Mouse (Mus musculus) ovary, postnatal 36 days (tissue): ENCODE measurements around the gene Olfr1140.

Experiments
- DNase-seq: peaks from one replicate; pipeline ENCODE4 v3.0.0; 2022; ENCODE audit warnings: low spot score, mixed read lengths

Gene Olfr1140

DNA sequence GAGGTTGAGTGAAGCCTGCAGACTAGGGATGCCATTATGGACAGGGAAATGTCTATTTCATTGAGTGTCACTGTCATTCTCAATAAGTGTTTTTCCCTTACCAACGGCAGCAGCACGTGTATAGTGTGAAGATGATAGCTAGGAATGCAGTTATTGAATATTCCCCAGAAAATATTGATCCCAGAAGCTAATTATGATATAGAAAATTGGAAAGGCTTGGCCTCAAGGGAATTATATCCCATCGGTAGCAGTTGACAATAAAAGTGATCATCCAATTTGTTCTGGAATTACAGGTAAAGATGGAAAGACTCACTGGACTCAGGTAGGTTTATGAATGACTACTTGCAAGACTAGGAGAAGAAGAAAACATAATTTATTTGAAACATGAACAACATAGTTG, at the start of gene Olfr1140:
Olfr1140 (plus strand) TSS at position 301 of the 400 bp plus-strand sequence.
- no peak for DNase-seq

DNA sequence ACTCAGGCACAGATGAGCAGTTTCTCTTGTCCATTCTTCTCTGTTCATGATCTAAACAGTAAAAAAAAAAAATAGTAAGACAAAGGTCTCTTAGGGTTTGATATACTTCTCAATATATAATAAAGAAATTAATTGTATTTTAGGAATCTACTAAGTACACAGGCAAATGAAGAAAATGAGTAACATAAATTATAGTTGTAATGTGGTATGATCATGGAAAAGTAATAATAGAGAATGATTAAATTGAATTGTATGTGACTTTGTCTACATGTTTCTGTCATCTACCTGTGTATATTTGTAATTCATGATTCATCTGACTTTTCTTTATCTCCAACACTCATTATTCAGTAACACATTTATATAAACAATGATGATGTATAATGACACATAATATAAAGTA, 49.7 kb upstream of the Olfr1140 start, which contains the start of gene Olfr1136:
Olfr1136 (minus strand) TSS at position 101 of the 400 bp plus-strand sequence.
- DNase-seq: no peak

DNA sequence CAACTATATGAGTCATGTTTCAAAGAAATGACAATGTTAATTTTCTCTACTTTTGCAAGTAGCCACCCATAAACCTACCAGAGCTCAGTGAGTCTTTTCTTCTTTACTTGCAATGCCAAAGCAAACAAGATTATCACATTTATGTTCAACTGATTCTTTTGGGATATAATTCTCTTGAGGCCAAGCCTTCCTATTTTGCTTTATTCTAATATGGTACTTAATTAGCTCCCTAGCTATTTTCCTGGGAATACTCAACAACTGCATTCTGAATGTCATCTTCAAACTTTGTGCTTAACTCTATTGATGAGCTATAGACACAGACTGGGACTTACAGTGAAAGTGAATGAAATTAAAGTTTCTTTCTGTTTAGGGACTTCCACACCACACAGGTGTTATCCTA, 30.5 kb upstream of the Olfr1140 start, which contains the start of gene Olfr1137:
Olfr1137 (minus strand) TSS at position 101 of the 400 bp plus-strand sequence.
- DNase-seq: no peak

DNA sequence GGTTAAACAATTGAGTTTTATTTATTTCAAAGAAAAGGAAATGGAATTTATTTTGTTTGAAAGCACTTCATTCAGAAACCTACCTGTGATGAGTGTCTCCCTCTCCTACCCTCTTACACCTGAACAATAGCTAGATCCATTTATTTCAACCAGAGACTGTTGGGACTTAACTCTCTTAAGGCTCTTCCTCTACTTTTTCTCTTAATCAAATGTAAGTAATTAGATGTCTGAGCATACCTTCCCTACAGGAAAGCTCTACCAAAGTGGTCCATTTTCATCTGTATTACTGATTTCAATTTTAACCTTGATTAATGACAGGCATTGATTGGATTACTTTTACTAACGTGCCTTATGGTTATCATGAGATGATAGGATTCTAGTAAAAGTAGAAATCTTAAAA, 3.7 kb upstream of the Olfr1140 start, which contains the start of gene Olfr1138:
Olfr1138 (minus strand) TSS at position 101 of the 400 bp plus-strand sequence.
- DNase-seq: no peak

DNA sequence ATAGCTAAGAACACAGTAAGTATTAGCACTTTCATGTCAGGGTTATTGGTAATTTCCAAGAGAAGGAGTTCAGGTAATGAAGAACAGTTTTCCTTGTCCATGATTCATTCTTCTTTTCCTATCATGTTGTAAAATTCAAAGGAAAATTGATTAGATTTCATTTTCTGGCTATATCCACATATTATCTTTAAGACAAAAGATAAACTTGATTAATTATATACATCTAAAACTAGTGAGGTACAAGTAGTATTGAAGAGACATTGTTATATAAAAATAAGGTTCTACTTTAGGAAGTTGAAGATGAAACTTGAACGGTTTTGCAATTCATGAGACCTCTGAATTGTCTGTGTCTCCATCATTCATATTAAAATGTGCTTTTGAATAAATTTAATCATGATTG, 10.3 kb downstream of the Olfr1140 start, which contains the start of gene Olfr1141:
Olfr1141 (minus strand) TSS at position 101 of the 400 bp plus-strand sequence.
- no peak for DNase-seq

DNA sequence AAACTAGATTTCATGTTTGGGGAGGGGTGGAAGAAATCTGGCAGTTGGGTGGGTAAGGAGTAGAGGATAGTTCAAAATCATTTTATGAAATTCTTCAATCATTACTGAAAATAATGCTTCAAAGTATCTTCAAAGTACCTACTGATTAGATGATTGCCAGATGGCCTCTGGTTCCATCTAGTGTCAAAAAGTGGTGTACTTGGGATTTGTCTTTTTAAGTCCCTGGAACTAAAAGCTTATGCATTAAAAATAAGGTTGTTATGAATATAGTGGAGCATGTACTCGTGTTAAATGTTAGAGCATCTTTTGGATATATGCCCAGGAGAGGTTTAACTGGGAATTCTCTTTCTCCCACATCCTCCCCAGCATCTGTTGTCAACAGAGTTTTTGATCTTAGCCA, 32.6 kb downstream of the Olfr1140 start:
- no peak for DNase-seq

DNA sequence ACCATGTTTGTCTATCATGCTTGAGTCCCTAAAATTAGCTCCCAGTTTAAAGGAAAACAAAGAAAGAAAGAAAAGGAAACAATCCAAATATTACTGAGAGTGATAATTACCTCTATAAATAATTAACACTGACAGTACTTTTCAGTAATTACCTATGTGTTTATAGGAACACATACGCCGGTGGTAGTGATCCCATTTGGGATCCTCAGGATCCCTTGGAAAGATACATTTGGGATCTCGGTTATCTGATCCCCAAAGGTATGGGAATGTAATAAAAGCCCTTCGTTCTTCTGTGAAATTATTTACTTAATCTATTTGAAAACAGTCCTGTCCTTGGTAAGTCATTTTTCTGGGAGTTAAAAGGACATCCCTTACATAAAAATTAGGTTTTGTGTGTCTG, 35.6 kb downstream of the Olfr1140 start, which contains the start of gene Olfr152:
Olfr152 (plus strand) TSS at position 301 of the 400 bp plus-strand sequence.
- no peak for DNase-seq
